In the genomic region with DNA sequence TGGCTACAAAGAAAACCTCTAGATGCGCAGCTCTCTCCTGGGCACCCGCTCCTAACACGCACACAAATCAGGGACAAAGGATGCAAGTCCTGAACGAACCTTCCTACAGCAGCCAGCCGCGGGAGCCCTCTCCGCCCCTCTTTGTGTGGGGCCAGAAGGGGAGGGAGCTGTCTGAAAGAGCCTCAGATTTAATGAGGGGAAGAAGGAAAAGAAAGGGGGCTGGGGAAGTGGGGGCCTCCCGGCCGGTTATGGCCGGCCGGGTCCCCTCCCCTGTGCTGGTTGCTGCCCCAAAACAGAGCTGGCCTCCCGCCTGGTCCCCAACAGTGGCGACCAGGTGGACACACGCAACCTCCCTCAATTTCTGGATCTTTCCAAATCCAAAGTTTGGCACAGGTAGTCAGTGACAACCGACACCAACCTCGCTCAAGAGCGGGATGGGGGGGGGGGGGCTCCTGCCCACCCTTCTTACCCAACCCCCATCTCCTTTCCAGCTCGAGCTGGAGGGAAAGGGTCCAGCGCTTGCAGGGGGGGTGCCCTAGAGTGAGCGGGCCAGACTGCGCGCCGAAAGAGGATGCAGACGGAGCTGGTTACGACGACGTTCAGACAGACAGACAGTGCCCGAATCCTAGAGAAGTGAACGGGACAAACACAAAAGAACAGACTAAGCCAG, we compare ENCODE assay signal across 8 mouse cellular contexts. TPM values are rescaled to one million over a fixed set of nuclear protein-coding genes. Genes with fewer than 3 reads are reported as not detected.
A peak's percentile ranks its signal among the peaks of the same experiment; 100 is the strongest.
DNase-seq lines count a peak whose midpoint lies in the region; ATAC-seq lines count a peak whose summit lies in the region.

No protein-coding gene starts in this region.

- H3K36me3 ChIP-seq in hindbrain, embryonic 16.5 days (ENCODE audit: control insufficient read depth, insufficient read depth, low read length), result no peaks in the 10 kb centered on the region
- 0 out of 2 replicates have a peak, but pooled peaks cover 5% of the 10 kb centered on the region for H3K36me3 ChIP-seq in neural tube, embryonic 13.5 days

- peaks cover 8% of the 10 kb centered on the region; the same call in 1 of the 2 replicates for H3K4me1 ChIP-seq in hindbrain, embryonic 16.5 days (ENCODE audit: control insufficient read depth, insufficient read depth, low read depth, low read length)
- H3K4me1 ChIP-seq in neural tube, embryonic 13.5 days (replicated peaks), result peaks cover 33% of the 10 kb centered on the region

- no peaks in the 10 kb centered on the region for H3K27me3 ChIP-seq in hindbrain, embryonic 16.5 days (replicated peaks; ENCODE audit: control insufficient read depth, insufficient read depth, low read length)
- H3K27me3 ChIP-seq in neural tube, embryonic 13.5 days, result peaks cover 6% of the 10 kb centered on the region

- H3K4me3 ChIP-seq in hindbrain, embryonic 16.5 days (ENCODE audit: low read length), result peak overlapping the region; percentile 76
- H3K4me3 ChIP-seq in neural tube, embryonic 13.5 days, result peak overlapping the region; percentile 76

- peak overlapping the region; percentile 94 for H3K4me2 ChIP-seq in hindbrain, embryonic 16.5 days (ENCODE audit: low read length)
- H3K4me2 ChIP-seq in neural tube, embryonic 13.5 days, result peak overlapping the region; percentile 77

- WGBS in hindbrain, embryonic 16.5 days, result 0% methylated on average over 29 of the region's 29 CpGs
- under 1% methylated on average over 27 of the region's 29 CpGs for WGBS in neural tube, embryonic 13.5 days

- no peaks in the 10 kb centered on the region for H3K9me3 ChIP-seq in hindbrain, embryonic 16.5 days (ENCODE audit: control insufficient read depth, low read length)
- H3K9me3 ChIP-seq in neural tube, embryonic 13.5 days, result no peaks in the 10 kb centered on the region

- H3K9ac ChIP-seq in hindbrain, embryonic 16.5 days (ENCODE audit: low read depth, low read length), result peak overlapping the region; percentile 91
- peak overlapping the region; percentile 96 for H3K9ac ChIP-seq in neural tube, embryonic 13.5 days

- peak overlapping the region; percentile 91 for H3K27ac ChIP-seq in hindbrain, embryonic 16.5 days (ENCODE audit: low read depth, low read length)
- H3K27ac ChIP-seq in neural tube, embryonic 13.5 days (replicated peaks), result peak overlapping the region; percentile 97

- ATAC-seq in hindbrain, embryonic 16.5 days, result peak; percentile 76
- ATAC-seq in neural tube, embryonic 13.5 days (ENCODE audit: low read depth), result peak; percentile 84

- DNase-seq in gastrocnemius, postnatal 10 days, result peak; percentile 29
- DNase-seq in gastrocnemius, postnatal 4 days (ENCODE audit: low spot score in 2 of 2), result no peak
- DNase-seq in urinary bladder, postnatal 25 days (ENCODE audit: low spot score), result peak; percentile 19
- DNase-seq in urinary bladder, postnatal 4 days (ENCODE audit: low spot score in 2 of 2), result no peak
- DNase-seq in MN1 (ENCODE audit: low spot score), result no peak
- no peak for DNase-seq in thymus, postnatal 36 days

RNA-seq across cellular contexts. Expression of a gene that starts 4.5 kb away (rescaled TPM):
- total RNA-seq in gastrocnemius, postnatal 10 days (2021), result 10 to 100 TPM; 47.8 to 51.5 TPM
- 10 to 100 TPM; 43.2 to 53.4 TPM for total RNA-seq in gastrocnemius, postnatal 4 days (2021)
- polyA plus RNA-seq in hindbrain, embryonic 16.5 days (2015; fragmentation: Nextera tagmentation; extraction: Ambion mirVana), result 31.9 and 38.7 TPM in 2 replicates
- polyA plus RNA-seq in neural tube, embryonic 13.5 days (2015; fragmentation: Nextera tagmentation; extraction: Ambion mirVana), result 53.5 and 60.1 TPM in 2 replicates

RNA-seq across cellular contexts. Expression of a gene that starts 33.9 kb away (rescaled TPM):
- 100 to 1,000 TPM; 465 to 601 TPM for total RNA-seq in gastrocnemius, postnatal 10 days (2021)
- 100 to 1,000 TPM; 453 to 501 TPM for total RNA-seq in gastrocnemius, postnatal 4 days (2021)
- 291 and 339 TPM in 2 replicates for polyA plus RNA-seq in hindbrain, embryonic 16.5 days (2015; fragmentation: Nextera tagmentation; extraction: Ambion mirVana)
- 136 and 150 TPM in 2 replicates for polyA plus RNA-seq in neural tube, embryonic 13.5 days (2015; fragmentation: Nextera tagmentation; extraction: Ambion mirVana)

RNA-seq across cellular contexts. Expression of a gene that starts 34.0 kb away (rescaled TPM):
- not detected for total RNA-seq in gastrocnemius, postnatal 10 days (2021)
- under 1 TPM; 0.60 to 0.81 TPM for total RNA-seq in gastrocnemius, postnatal 4 days (2021)
- 1.2 and 1.8 TPM in 2 replicates for polyA plus RNA-seq in hindbrain, embryonic 16.5 days (2015; fragmentation: Nextera tagmentation; extraction: Ambion mirVana)
- 0.71 TPM in 1 of 2 replicates, not detected in the other for polyA plus RNA-seq in neural tube, embryonic 13.5 days (2015; fragmentation: Nextera tagmentation; extraction: Ambion mirVana)

RNA-seq across cellular contexts. Expression of a gene that starts 52.3 kb away (rescaled TPM):
- not detected for total RNA-seq in gastrocnemius, postnatal 10 days (2021)
- total RNA-seq in gastrocnemius, postnatal 4 days (2021), result not detected
- polyA plus RNA-seq in hindbrain, embryonic 16.5 days (2015; fragmentation: Nextera tagmentation; extraction: Ambion mirVana), result 1.3 and 1.4 TPM in 2 replicates
- not detected in 2 replicates for polyA plus RNA-seq in neural tube, embryonic 13.5 days (2015; fragmentation: Nextera tagmentation; extraction: Ambion mirVana)

Comparison
In these comparisons a context has a peak if more than half of its experiments do, and no peak if none do; other contexts are left out.
1. DNase-seq: peak in gastrocnemius, postnatal 10 days (single experiment) and urinary bladder, postnatal 25 days (single experiment); none in gastrocnemius, postnatal 4 days (0 of 2), urinary bladder, postnatal 4 days (0 of 2), MN1 (single experiment) and thymus, postnatal 36 days (0 of 2).